Mouse (Mus musculus) lung, postnatal 4 days (tissue): Measurements from ENCODE around the gene Tro.

Source experiments
- DNase-seq, 2 experiments: peaks; one replicate each; pipeline ENCODE4 v3.0.0; 2021

Gene Tro

DNA sequence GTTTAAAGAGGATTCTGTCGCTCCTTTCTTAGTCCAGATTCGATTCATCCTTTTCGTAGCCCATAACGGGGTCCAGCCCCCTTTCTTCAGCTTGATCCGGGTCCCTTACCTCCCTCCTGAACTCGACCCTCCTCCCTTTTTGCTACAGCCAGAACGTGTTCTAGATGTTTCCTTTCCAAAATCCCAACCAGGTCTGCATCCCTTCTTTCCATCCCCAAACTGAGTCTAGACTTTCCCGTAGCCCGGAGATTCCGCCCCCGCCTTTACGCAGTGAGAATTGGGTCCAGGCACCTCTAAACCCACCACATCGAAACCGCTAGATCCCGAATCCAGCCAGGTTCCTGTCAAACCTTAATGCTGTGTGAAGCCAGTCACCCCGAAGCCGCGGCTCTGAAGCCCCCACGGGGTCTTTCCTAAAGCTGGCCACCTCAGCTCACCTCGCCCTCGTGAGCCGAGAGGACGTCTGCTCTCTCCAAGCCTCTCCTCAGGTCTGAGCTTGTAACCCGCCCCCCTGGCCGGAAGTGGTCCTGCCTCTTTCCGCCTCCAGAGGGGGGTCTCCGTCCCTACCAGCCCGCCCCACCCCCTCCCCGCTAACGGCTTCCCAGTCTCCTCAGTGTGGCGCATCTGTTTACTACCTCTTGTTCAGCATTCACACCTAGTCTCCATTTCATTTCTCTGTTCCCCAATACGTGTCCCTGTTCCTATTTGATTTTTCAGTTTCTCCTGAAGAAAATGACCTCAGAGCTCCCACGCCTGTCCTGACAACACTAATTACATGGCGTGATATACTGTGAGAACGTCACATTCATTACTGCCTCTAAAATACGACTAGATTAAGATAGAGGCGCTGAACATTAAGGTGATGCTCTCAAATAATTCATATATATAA lies at the start of gene Tro:
Gene Tro (minus strand): TSS at position 676 of the 889 bp plus-strand sequence.
- DNase-seq = no peak

- no peak for DNase-seq
Observed at GRCm38 (mm10) chrX:150677505-150677904, 20.1 kb upstream of the Tro start.

DNA sequence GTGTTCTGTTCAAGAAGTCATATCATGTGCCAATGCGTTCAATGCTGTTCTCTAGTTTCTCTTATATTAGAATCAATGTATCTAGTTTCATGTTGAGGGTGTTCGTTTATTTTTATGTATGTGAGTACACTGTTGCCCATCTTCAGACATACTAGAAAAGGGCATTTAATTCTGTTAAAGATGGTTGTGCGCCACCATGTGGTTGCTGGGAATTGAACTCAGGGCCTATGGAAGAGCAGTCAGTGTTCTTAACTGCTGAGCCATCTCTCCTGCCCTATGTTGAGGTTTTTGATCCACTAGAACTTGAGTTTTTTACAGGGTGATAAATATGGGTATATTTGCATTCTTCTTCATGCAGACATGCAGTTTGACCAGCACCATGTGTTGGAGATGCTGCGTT lies 5.4 kb upstream of the Tro start:
- DNase-seq = no peak

DNA sequence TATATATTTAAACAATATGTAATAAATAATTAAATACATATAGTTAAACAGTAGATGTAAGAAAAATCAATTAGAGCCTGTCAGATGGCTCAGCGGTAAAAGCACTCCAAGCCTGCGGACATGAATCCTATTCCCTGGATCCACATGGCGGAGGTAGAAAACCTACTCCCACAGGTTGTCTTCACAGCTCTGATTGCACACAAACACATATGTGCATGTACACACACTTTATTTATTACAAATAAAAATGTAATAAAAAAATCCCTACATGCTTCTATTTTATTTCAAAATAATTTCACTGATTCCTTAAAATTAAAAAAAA lies 375 bp upstream of the Tro start:
- DNase-seq = no peak

DNA sequence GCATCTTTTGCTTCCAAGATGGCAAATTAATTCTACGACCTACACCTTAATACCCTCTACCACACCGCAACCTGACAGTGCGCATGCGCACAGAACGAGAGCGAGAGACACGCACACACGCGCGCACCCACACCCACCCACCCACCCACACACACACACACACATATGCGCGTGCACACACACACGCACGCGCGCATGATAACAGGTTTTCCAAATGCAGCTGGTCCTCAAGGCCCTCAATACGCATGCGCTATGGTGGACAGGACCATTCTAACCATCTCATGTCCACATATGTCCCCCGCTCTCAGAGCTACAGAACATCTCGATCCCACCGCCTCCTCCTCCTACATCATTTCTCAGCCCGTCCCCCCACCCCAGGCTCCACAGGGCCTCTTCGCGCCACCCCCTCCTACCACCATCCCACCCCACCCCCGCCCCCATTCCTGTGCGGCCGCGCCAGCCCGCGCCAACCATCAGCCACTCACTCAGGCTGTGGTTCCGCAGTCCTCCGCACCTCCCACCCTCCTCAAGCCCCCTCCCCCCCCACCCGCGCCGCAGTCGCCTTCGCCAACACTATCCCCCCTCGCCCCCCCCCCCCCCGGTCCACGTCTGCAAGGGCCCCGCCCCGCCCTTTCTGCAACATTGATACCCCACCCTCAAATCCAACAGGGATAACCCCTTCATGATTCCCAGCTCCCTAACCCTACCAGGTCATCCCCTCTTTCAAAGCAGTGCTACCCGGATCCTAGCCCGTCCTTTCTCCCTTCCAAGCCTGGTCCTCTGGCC lies 1.1 kb downstream of the Tro start:
- no peak for DNase-seq

- no peak for DNase-seq
Observed at GRCm38 (mm10) chrX:150636421-150636820, 21.0 kb downstream of the Tro start.

- no peak for DNase-seq
Observed at GRCm38 (mm10) chrX:150598882-150599281, 58.5 kb downstream of the Tro start.
